23 mouse cellular contexts compared by ENCODE assay signal in the genomic region with DNA sequence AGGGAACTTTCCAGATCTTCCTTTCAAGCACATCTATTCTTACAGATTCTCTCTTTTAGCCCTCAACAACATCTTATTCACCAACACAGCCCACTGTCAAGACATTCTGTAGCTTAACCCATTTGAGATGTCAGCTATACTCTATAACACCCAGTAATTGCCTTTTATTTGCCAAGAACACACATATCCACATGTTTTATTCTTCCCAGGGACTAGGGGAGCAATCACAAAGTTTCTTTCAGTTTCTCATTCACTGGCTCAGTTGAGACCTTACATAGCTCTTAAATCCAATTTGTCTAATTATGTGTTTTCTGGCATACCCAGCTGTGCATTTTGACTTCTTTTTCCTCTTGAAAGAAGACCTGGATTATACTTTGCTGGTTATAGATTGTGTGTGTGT.
DNase-seq lines count a peak whose midpoint lies in the region; ATAC-seq and TF ChIP-seq lines count a peak whose summit lies in the region.
"Had no signal": no experiment of that assay in that cellular context is flagged by ENCODE, and none has a peak within 500 bp of the region (broad histone marks: within the 10 kb centered on the region; RNA-seq: fewer than 3 reads in every experiment).

No protein-coding gene starts in this region.

- peak; percentile 75; the same call in 1 of the 2 replicates for ATAC-seq in lung, embryonic 14.5 days (ENCODE audit: insufficient read depth)
- ATAC-seq in lung, embryonic 16.5 days (ENCODE audit: low read depth): peak; percentile 36; the same call in 1 of the 2 replicates
- ATAC-seq: activated CD4-positive, CD25-positive, alpha-beta regulatory T cell, adult 4 months; CD4-positive, CD25-positive, alpha-beta regulatory T cell, adult 4 months; Patski had no signal

- no peak overlapping the region for H3K4me3 ChIP-seq in lung, embryonic 14.5 days (ENCODE audit: low read depth, low read length)
- H3K4me3 ChIP-seq in lung, embryonic 16.5 days (ENCODE audit: low read length): no peak overlapping the region
- no peak overlapping the region for H3K4me3 ChIP-seq in left cerebral cortex, adult 2 months

- peak; percentile 59 for DNase-seq in lung, embryonic 14.5 days
- no peak for DNase-seq in lung, postnatal 14 days
- DNase-seq in lung, adult 18-20 months: no peak
- peak; percentile 24 for DNase-seq in brain, adult 2 months (ENCODE audit: low read depth, low spot score)
- peak; percentile 11 for DNase-seq in forelimb bud, embryonic 11.5 days (ENCODE audit: low read depth, low spot score)
- no peak for DNase-seq in left cerebral cortex, adult 2 months (ENCODE audit: extremely low spot score in 1 of 2, low spot score in 2 of 2)
- DNase-seq in frontal cortex, postnatal 10 days (ENCODE audit: low spot score in 2 of 2): no peak
- DNase-seq: adrenal gland, adult 2 months; adrenal gland, adult 8-10 months; adrenal gland, postnatal 10 days; adrenal gland, postnatal 14 days; adrenal gland, postnatal 25 days; adrenal gland, postnatal 36 days; B cell, adult 2 months; cerebellum, adult 11 months; cerebellum, adult 11-12 months; cerebellum, adult 18-20 months had no signal

- no peak overlapping the region for H3K9ac ChIP-seq in lung, embryonic 14.5 days
- no peak overlapping the region for H3K9ac ChIP-seq in lung, embryonic 16.5 days (ENCODE audit: low read length)

- H3K4me1 ChIP-seq in lung, embryonic 14.5 days (ENCODE audit: insufficient read depth): no peaks in the 10 kb centered on the region
- H3K4me1 ChIP-seq in lung, embryonic 16.5 days (replicated peaks; ENCODE audit: control insufficient read depth, insufficient read depth, low read length): no peaks in the 10 kb centered on the region

- no peak overlapping the region for H3K27ac ChIP-seq in lung, embryonic 14.5 days (ENCODE audit: low read depth)
- no peak overlapping the region for H3K27ac ChIP-seq in lung, embryonic 16.5 days (ENCODE audit: low read length)
- H3K27ac ChIP-seq in left cerebral cortex, adult 2 months: no peak overlapping the region

- intact Hi-C loops in left cerebral cortex, adult 2 months (cut with DNase I): no loop called here

- no peaks in the 10 kb centered on the region for H3K36me3 ChIP-seq in lung, embryonic 14.5 days (ENCODE audit: insufficient read depth)
- H3K36me3 ChIP-seq in lung, embryonic 16.5 days (ENCODE audit: control insufficient read depth, insufficient read depth, low read length): no peaks in the 10 kb centered on the region
- H3K36me3 ChIP-seq: G1E had no signal

- H3K27me3 ChIP-seq in lung, embryonic 14.5 days (ENCODE audit: insufficient read depth, low read length): no peaks in the 10 kb centered on the region
- no peaks in the 10 kb centered on the region for H3K27me3 ChIP-seq in lung, embryonic 16.5 days (ENCODE audit: control insufficient read depth, insufficient read depth, low read depth, low read length)
- H3K27me3 ChIP-seq: CH12.LX, Patski had no signal

- no peak for TF ChIP-seq CTCF in lung, embryonic 14.5 days (IDR thresholded peaks at IDR 0.05; ENCODE audit: low read depth)
- TF ChIP-seq CTCF in left cerebral cortex, adult 2 months (IDR thresholded peaks at IDR 0.05): no peak

- H3K4me2 ChIP-seq in lung, embryonic 14.5 days: no peak overlapping the region
- H3K4me2 ChIP-seq in lung, embryonic 16.5 days (ENCODE audit: low read depth, low read length): no peak overlapping the region

- H3K9me3 ChIP-seq in lung, embryonic 14.5 days (ENCODE audit: low read depth, low read length): no peaks in the 10 kb centered on the region
- no peaks in the 10 kb centered on the region for H3K9me3 ChIP-seq in lung, embryonic 16.5 days (ENCODE audit: control insufficient read depth, low read length)
- H3K9me3 ChIP-seq: G1E had no signal

Comparison
In these comparisons a context has a peak if more than half of its experiments do, and no peak if none do; other contexts are left out.
1. DNase-seq: peak in lung, embryonic 14.5 days (single experiment), brain, adult 2 months (single experiment) and forelimb bud, embryonic 11.5 days (single experiment); none in lung, postnatal 14 days (single experiment), lung, adult 18-20 months (0 of 2), left cerebral cortex, adult 2 months (0 of 2) and frontal cortex, postnatal 10 days (0 of 2).